Mouse (Mus musculus) MEL (cell line): ENCODE data around the gene Eif4ebp2. TPM values are rescaled to one million over a fixed set of nuclear protein-coding genes. Genes with fewer than 3 reads are reported as not detected.

Experiments used
- DNase-seq: peaks from one replicate; pipeline ENCODE4 v3.0.0; 2011; ENCODE audit warnings: low read depth, low spot score
- H3K27ac ChIP-seq: 2 replicates; pipeline ENCODE4 v1.5.1; 2012; ENCODE audit warnings: low read depth, mild to moderate bottlenecking, control low read depth, low read length, moderate library complexity; ENCODE audit not compliant: control insufficient read depth
- H3K27me3 ChIP-seq, 2 experiments: fragments of 150-350 bp in 1 of 2; sonication (generic) in 1 of 2; 2 replicates each; pipeline ENCODE4 v1.6.1; 2012; ENCODE audit warnings: low read length in 2 of 2, mild to moderate bottlenecking in 2 of 2, improper control_type of control experiment in 1 of 2, moderate library complexity in 1 of 2; ENCODE audit not compliant: insufficient read depth in 2 of 2, control insufficient read depth in 1 of 2
- H3K36me3 ChIP-seq, 2 experiments: 2 replicates each; pipeline ENCODE4 v1.6.1; 2012 to 2014; ENCODE audit warnings: low read length in 2 of 2, improper control_type of control experiment in 1 of 2, inconsistent platforms in 1 of 2, mild to moderate bottlenecking in 1 of 2; ENCODE audit not compliant: insufficient read depth in 2 of 2, control insufficient read depth in 1 of 2
- H3K4me1 ChIP-seq, 2 experiments: fragments of 150-350 bp in 1 of 2; sonication (generic) in 1 of 2; 2 replicates each; pipeline ENCODE4 v1.6.1; 2012; ENCODE audit warnings: low read length in 2 of 2, improper control_type of control experiment in 1 of 2, mild to moderate bottlenecking in 1 of 2; ENCODE audit not compliant: insufficient read depth in 2 of 2, control insufficient read depth in 1 of 2
- H3K4me3 ChIP-seq, 2 experiments: fragments of 150-350 bp in 1 of 2; sonication (generic) in 1 of 2; 2 replicates each; pipeline ENCODE4 v1.5.1; 2012; ENCODE audit warnings: low read depth in 2 of 2, low read length in 2 of 2, mild to moderate bottlenecking in 2 of 2, moderate library complexity in 2 of 2, control low read depth in 1 of 2, improper control_type of control experiment in 1 of 2; ENCODE audit not compliant: control insufficient read depth in 1 of 2, insufficient read depth in 1 of 2
- H3K79me2 ChIP-seq: 2 replicates; pipeline ENCODE4 v1.6.1; 2012; ENCODE audit warnings: mild to moderate bottlenecking, low read length, moderate library complexity; ENCODE audit not compliant: control insufficient read depth, poor library complexity, insufficient read depth
- H3K9ac ChIP-seq: 2 replicates; pipeline ENCODE4 v1.6.1; 2012; ENCODE audit warnings: low read depth, mild to moderate bottlenecking, control low read depth, low read length, moderate library complexity; ENCODE audit not compliant: control insufficient read depth, poor library complexity, severe bottlenecking
- H3K9me3 ChIP-seq: fragments of 150-350 bp; sonication (generic); replicated peaks from 2 replicates; pipeline ENCODE4 v1.6.1; 2012; ENCODE audit warnings: mild to moderate bottlenecking, low read length, improper control_type of control experiment, moderate library complexity; ENCODE audit not compliant: insufficient read depth
- BHLHE40 ChIP-seq: IDR thresholded peaks from 2 replicates; pipeline ENCODE4 v1.6.1; 2012; ENCODE audit warnings: low read depth, mild to moderate bottlenecking, inconsistent platforms, low read length, improper control_type of control experiment, borderline replicate concordance
- CHD2 ChIP-seq: IDR thresholded peaks from 2 replicates; pipeline ENCODE4 v1.6.1; 2011; ENCODE audit warnings: low read length, improper control_type of control experiment
- CTCF ChIP-seq, 3 experiments: IDR thresholded peaks in 2 of 3; conservative IDR thresholded peaks in 1 of 3; 2 replicates each; pipeline ENCODE4 v1.5.1; 2011 to 2012; ENCODE audit warnings: low read length in 3 of 3, low read depth in 2 of 3, mild to moderate bottlenecking in 2 of 3, improper control_type of control experiment in 1 of 3, inconsistent platforms in 1 of 3, mixed read lengths in 1 of 3, moderate library complexity in 1 of 3; ENCODE audit not compliant: control insufficient read depth in 1 of 3, insufficient read depth in 1 of 3, poor library complexity in 1 of 3, severe bottlenecking in 1 of 3
- ELF1 ChIP-seq: IDR thresholded peaks from 2 replicates; pipeline ENCODE4 v1.6.1; 2014; ENCODE audit warnings: low read depth, mild to moderate bottlenecking, inconsistent platforms, low read length, improper control_type of control experiment, moderate library complexity
- EP300 ChIP-seq, 2 experiments: IDR thresholded peaks; 2 replicates each; pipeline ENCODE4 v1.6.1; 2011; ENCODE audit warnings: improper control_type of control experiment in 2 of 2, low read length in 2 of 2, low read depth in 1 of 2, mild to moderate bottlenecking in 1 of 2
- GABPA ChIP-seq: IDR thresholded peaks from 2 replicates; pipeline ENCODE4 v1.6.1; 2012; ENCODE audit warnings: low read depth, mild to moderate bottlenecking, inconsistent platforms, low read length, improper control_type of control experiment, moderate library complexity
- JUND ChIP-seq: IDR thresholded peaks from 2 replicates; pipeline ENCODE4 v1.6.1; 2011; ENCODE audit warnings: low read depth, mild to moderate bottlenecking, improper control_type of control experiment, low read length
- MAFK ChIP-seq: IDR thresholded peaks from 2 replicates; pipeline ENCODE4 v1.6.1; 2011; ENCODE audit warnings: low read depth, mild to moderate bottlenecking, low read length, improper control_type of control experiment, borderline replicate concordance
- MAX ChIP-seq: IDR thresholded peaks from 2 replicates; pipeline ENCODE4 v1.6.1; 2011; ENCODE audit warnings: low read length, improper control_type of control experiment
- MXI1 ChIP-seq: IDR thresholded peaks from 2 replicates; pipeline ENCODE4 v1.6.1; 2011; ENCODE audit warnings: mild to moderate bottlenecking, low read depth, low read length, improper control_type of control experiment
- MYB ChIP-seq: IDR thresholded peaks from 2 replicates; pipeline ENCODE4 v1.6.1; 2011; ENCODE audit warnings: mild to moderate bottlenecking, low read depth, low read length, improper control_type of control experiment
- MYC ChIP-seq: IDR thresholded peaks from 2 replicates; pipeline ENCODE4 v1.6.1; 2011; ENCODE audit warnings: low read depth, mild to moderate bottlenecking, low read length, improper control_type of control experiment, moderate library complexity
- NRF1 ChIP-seq: IDR thresholded peaks from 2 replicates; pipeline ENCODE4 v1.6.1; 2014; ENCODE audit warnings: low read depth, mild to moderate bottlenecking, inconsistent platforms, low read length, improper control_type of control experiment, moderate library complexity; ENCODE audit not compliant: poor library complexity, insufficient read depth, severe bottlenecking
- POLR2A ChIP-seq, 2 experiments: IDR thresholded peaks; 2 replicates each; pipeline ENCODE4 v1.6.1; 2011 to 2012; ENCODE audit warnings: low read length in 2 of 2, mild to moderate bottlenecking in 2 of 2, control low read depth in 1 of 2, improper control_type of control experiment in 1 of 2, low read depth in 1 of 2, moderate library complexity in 1 of 2; ENCODE audit not compliant: control insufficient read depth in 1 of 2, insufficient read depth in 1 of 2, poor library complexity in 1 of 2
- RAD21 ChIP-seq: IDR thresholded peaks from 2 replicates; pipeline ENCODE4 v1.6.1; 2011; ENCODE audit warnings: mild to moderate bottlenecking, low read depth, low read length, improper control_type of control experiment
- SMC3 ChIP-seq: IDR thresholded peaks from 2 replicates; pipeline ENCODE4 v1.6.1; 2011; ENCODE audit warnings: low read depth, low read length, improper control_type of control experiment
- TBP ChIP-seq: IDR thresholded peaks from 2 replicates; pipeline ENCODE4 v1.8.0; 2011; ENCODE audit warnings: low read depth, low read length, improper control_type of control experiment
- TCF12 ChIP-seq: IDR thresholded peaks from 2 replicates; pipeline ENCODE4 v1.6.1; 2014; ENCODE audit warnings: low read depth, mild to moderate bottlenecking, inconsistent platforms, low read length, improper control_type of control experiment, moderate library complexity
- UBTF ChIP-seq: IDR thresholded peaks from 2 replicates; pipeline ENCODE4 v1.6.1; 2012; ENCODE audit warnings: low read depth, mild to moderate bottlenecking, inconsistent platforms, low read length, improper control_type of control experiment, moderate library complexity, borderline replicate concordance; ENCODE audit not compliant: insufficient read depth
- USF1 ChIP-seq: IDR thresholded peaks from 2 replicates; pipeline ENCODE4 v1.6.1; 2014; ENCODE audit warnings: low read depth, mild to moderate bottlenecking, inconsistent platforms, low read length, improper control_type of control experiment, moderate library complexity
- USF2 ChIP-seq, 2 experiments: IDR thresholded peaks; 2 replicates each; pipeline ENCODE4 v1.6.1; 2011 to 2012; ENCODE audit warnings: improper control_type of control experiment in 2 of 2, low read length in 2 of 2, borderline replicate concordance in 1 of 2, inconsistent platforms in 1 of 2, low read depth in 1 of 2, mild to moderate bottlenecking in 1 of 2; ENCODE audit not compliant: insufficient read depth in 1 of 2
- ZC3H11A ChIP-seq: IDR thresholded peaks from 2 replicates; pipeline ENCODE4 v1.6.1; 2012; ENCODE audit warnings: low read depth, mild to moderate bottlenecking, inconsistent platforms, low read length, improper control_type of control experiment
- polyA plus RNA-seq, 2 experiments: library from polyadenylated mRNA; stranded (reverse) in 1 of 2; unstranded in 1 of 2; fragments of >175 nt in 1 of 2; fragments of >200 nt in 1 of 2; gene quantifications; 2 replicates each; pipeline versions ENCODE4 v1.2.1 to v1.2.4; 2012; ENCODE audit warnings: low replicate concordance in 2 of 2, low read depth in 1 of 2; ENCODE audit not compliant: insufficient read length in 2 of 2, insufficient read depth in 1 of 2, missing spikeins in 1 of 2
- total RNA-seq: library from RNA; depleted of rRNA; stranded (reverse); fragments of 300-350 nt; gene quantifications from 2 replicates; pipeline ENCODE4 v1.2.3, GENCODE M21; 2012

The Eif4ebp2 gene
- total and polyA plus RNA-seq, 3 experiments = 17.1 to 186 (median 52.9) TPM

DNA sequence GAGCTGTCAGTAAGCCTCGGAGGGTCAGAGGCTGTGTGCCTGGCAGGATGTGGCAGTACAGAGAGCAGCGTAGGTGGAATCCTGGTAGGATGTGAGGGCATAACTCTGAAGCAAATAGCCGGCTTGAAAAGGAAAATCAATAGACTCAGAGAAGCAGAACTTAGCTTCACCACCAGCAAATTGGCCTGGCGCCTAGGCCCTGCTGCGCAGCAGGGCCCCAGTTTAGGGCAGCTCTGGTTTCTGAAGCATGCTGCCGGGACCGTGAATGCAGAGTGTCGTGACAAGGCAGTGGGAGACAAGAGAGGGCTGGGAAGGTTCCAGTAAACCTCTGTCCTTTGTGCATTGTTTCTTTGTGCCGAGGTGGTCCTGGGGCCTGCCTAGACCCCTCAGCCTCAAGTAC is 43.8 kb upstream of the Eif4ebp2 start:
- peaks cover 0 to 6% of the 10 kb centered on the region in 2 experiments; a peak in 2 of 4 replicates for H3K4me1 ChIP-seq
- DNase-seq = no peak
- no peak overlapping the region for H3K27ac ChIP-seq

DNA sequence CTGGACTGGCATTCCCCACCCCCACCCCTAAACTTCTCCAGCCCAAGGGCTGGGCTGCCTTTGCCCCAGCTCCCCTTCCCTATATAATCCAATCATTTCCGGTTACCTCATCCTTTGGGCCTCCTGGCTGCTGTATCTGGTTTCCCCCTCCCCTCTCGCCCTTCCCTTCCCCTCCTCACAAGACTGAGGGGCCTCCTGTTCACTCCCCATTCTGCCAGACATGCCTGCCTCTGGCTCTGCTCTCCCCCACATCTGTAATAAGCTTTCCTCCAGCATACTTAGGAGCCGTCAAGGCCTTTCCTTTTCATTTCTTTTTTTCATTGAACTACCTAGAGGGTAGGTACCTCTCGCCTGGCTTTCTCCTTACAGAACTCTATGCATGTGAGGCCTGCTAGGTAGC is 43.0 kb upstream of the Eif4ebp2 start:
- Histone ChIP-seq H3K27me3 (no peaks in the 10 kb centered on the region), H3K36me3 (peaks cover 0 to 9% of the 10 kb centered on the region in 2 experiments; a peak in 2 of 4 replicates), H3K27ac (no peak overlapping the region), H3K9me3 (no peaks in the 10 kb centered on the region), H3K4me3 (no peak overlapping the region), H3K4me1 (peaks cover 0 to 6% of the 10 kb centered on the region in 2 experiments; a peak in 2 of 4 replicates), H3K9ac (no peak overlapping the region), H3K79me2 (no peaks in the 10 kb centered on the region)
- no peak for TF ChIP-seq NRF1
- no peak for TF ChIP-seq GABPA
- DNase-seq = no peak

More for the DNA sequence above, 43.8 kb upstream of the Eif4ebp2 start:
- no peaks in the 10 kb centered on the region for H3K9me3 ChIP-seq
- TF ChIP-seq MAFK (no peak), EP300 (IDR thresholded peaks at IDR 0.05; ENCODE audit: low read depth in 1 of 2, low read length in 2 of 2) (no peak), CHD2 (no peak), ZC3H11A (no peak), MXI1 (no peak), TBP (no peak), TCF12 (no peak), UBTF (no peak), USF2 (IDR thresholded peaks at IDR 0.05; ENCODE audit: borderline replicate concordance in 1 of 2, insufficient read depth in 1 of 2, low read depth in 1 of 2, low read length in 2 of 2) (no peak)
- no peak overlapping the region for H3K9ac ChIP-seq
- H3K79me2 ChIP-seq = no peaks in the 10 kb centered on the region
- H3K36me3 ChIP-seq = peaks cover 0 to 6% of the 10 kb centered on the region in 2 experiments; a peak in 2 of 4 replicates
- no peaks in the 10 kb centered on the region for H3K27me3 ChIP-seq
- H3K4me3 ChIP-seq = no peak overlapping the region

DNA sequence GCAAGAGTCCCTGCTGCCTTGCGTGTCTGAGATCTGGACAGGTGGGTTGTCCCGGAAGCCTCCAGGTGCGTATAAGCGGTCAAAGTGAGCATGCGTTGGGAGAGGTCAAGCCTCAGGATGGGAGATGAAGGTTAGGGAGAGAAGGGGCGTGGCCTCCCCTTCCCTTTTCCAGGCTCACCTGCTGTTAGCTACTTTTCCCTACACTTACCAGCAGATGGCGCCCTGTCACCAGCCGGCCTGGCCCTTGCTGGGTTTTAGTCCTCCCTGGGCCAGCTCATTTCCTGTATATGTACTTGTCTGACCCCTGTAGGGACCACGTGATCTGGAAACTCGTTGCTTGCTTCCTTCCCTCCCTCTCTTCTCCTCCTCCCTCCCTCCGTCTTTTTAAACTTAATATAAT is 39.6 kb upstream of the Eif4ebp2 start:
- no peaks in the 10 kb centered on the region for H3K27me3 ChIP-seq
- peak overlapping the region; percentile 66 for H3K27ac ChIP-seq
- H3K9me3 ChIP-seq = no peaks in the 10 kb centered on the region
- DNase-seq = peak; percentile 92
- peak overlapping the region; percentile 34; the same call in 1 of the 2 replicates for H3K9ac ChIP-seq
- H3K4me1 ChIP-seq = peaks cover 0 to 6% of the 10 kb centered on the region in 2 experiments; a peak in 2 of 4 replicates
- H3K79me2 ChIP-seq = no peaks in the 10 kb centered on the region
- H3K4me3 ChIP-seq = peak overlapping the region; percentile 4 to 27; a peak in 3 of 4 replicates
- TF ChIP-seq ELF1 (peak; percentile 76), JUND (no peak), MAX (peak; percentile 92), SMC3 (peak; percentile 84), RAD21 (peak; percentile 80), BHLHE40 (no peak), USF1 (peak; percentile 95), MYB (no peak), MXI1 (0 out of 2 replicates have a peak, but pooled peaks have one; percentile 37), MYC (peak; percentile 65), CTCF (IDR thresholded peaks at IDR 0.05 in 2 of 3, conservative IDR thresholded peaks at IDR 0.05 in 1 of 3; ENCODE audit: control insufficient read depth in 1 of 3, insufficient read depth in 1 of 3, low read depth in 2 of 3, low read length in 3 of 3, poor library complexity in 1 of 3, severe bottlenecking in 1 of 3) (peak; percentile 89 to 93 (median 92)), ZC3H11A (peak; percentile 60), USF2 (IDR thresholded peaks at IDR 0.05; ENCODE audit: borderline replicate concordance in 1 of 2, insufficient read depth in 1 of 2, low read depth in 1 of 2, low read length in 2 of 2) (peak; percentile 42 to 74; a peak in 3 of 4 replicates), POLR2A (IDR thresholded peaks at IDR 0.05; ENCODE audit: control insufficient read depth in 1 of 2, insufficient read depth in 1 of 2, low read depth in 1 of 2, low read length in 2 of 2, poor library complexity in 1 of 2) (peak in 1 of 2 experiments; percentile 26; a peak in 1 of 4 replicates)
- peaks cover 0 to 9% of the 10 kb centered on the region in 2 experiments; a peak in 2 of 4 replicates for H3K36me3 ChIP-seq
